Mouse (Mus musculus) neural tube, embryonic 12.5 days (tissue): Measurements from ENCODE around the gene Malrd1. TPM values are rescaled to one million over a fixed set of nuclear protein-coding genes. Genes with fewer than 3 reads are reported as not detected.

Source experiments
- ATAC-seq: fragments of 200-750 bp; cut with Nextera tagmentation; 2 replicates; pipeline ENCODE4 v1.8.0; 2017; ENCODE audit warnings: low read depth, mild to moderate bottlenecking, moderate TSS enrichment, moderate library complexity; ENCODE audit not compliant: low FRiP score
- H3K27ac ChIP-seq: fragments of 300-500 bp; sonication (generic); 2 replicates; pipeline ENCODE4 v1.5.1; 2016
- H3K27me3 ChIP-seq: fragments of 300-500 bp; sonication (generic); replicated peaks from 2 replicates; pipeline ENCODE4 v1.6.1; 2016; ENCODE audit warnings: mild to moderate bottlenecking
- H3K36me3 ChIP-seq: fragments of 300-500 bp; sonication (generic); 2 replicates; pipeline ENCODE4 v1.6.1; 2016; ENCODE audit warnings: mild to moderate bottlenecking
- H3K4me1 ChIP-seq: fragments of 300-500 bp; sonication (generic); 2 replicates; pipeline ENCODE4 v1.6.1; 2016
- H3K4me2 ChIP-seq: fragments of 300-500 bp; sonication (generic); replicated peaks from 2 replicates; pipeline ENCODE4 v1.6.1; 2016; ENCODE audit warnings: mild to moderate bottlenecking
- H3K4me3 ChIP-seq: fragments of 300-500 bp; sonication (generic); 2 replicates; pipeline ENCODE4 v1.5.1; 2016
- H3K9ac ChIP-seq: fragments of 300-500 bp; sonication (generic); 2 replicates; pipeline ENCODE4 v1.6.1; 2016; ENCODE audit warnings: mild to moderate bottlenecking
- H3K9me3 ChIP-seq: fragments of 300-500 bp; sonication (generic); 2 replicates; pipeline ENCODE4 v1.6.1; 2016; ENCODE audit warnings: mild to moderate bottlenecking
- WGBS: fragments of 180-500 bp; shearing (Covaris S2); methylation state at CpG from one replicate; pipeline ENCODE4 v1.1.7; 2016; 5-methylcytosine and 5-hydroxymethylcytosine counted together
- polyA plus RNA-seq: library from polyadenylated mRNA; unstranded; fragments of >200 nt; fragmentation: Nextera tagmentation; extraction: Ambion mirVana; gene quantifications from 2 replicates; pipeline ENCODE4 v1.2.1, GENCODE M21; 2016

Gene Malrd1
- polyA plus RNA-seq, 1 experiment from 2014 or later, result 0.03 TPM

GRCm38 (mm10) chr2:16110696-16111095 lies 584.4 kb downstream of the Malrd1 start:
- H3K9ac ChIP-seq, result no peak overlapping the region
- H3K9me3 ChIP-seq, result no peaks in the 10 kb centered on the region
- H3K27ac ChIP-seq, result no peak overlapping the region
- H3K4me1 ChIP-seq, result no peaks in the 10 kb centered on the region
- 59% methylated on average over 3 of the region's 3 CpGs for WGBS
- H3K27me3 ChIP-seq, result no peaks in the 10 kb centered on the region
- H3K4me2 ChIP-seq, result no peak overlapping the region
- no peaks in the 10 kb centered on the region for H3K36me3 ChIP-seq
- H3K4me3 ChIP-seq, result no peak overlapping the region
- no peak for ATAC-seq

- Histone ChIP-seq H3K4me2 (no peak overlapping the region), H3K36me3 (no peaks in the 10 kb centered on the region), H3K9me3 (no peaks in the 10 kb centered on the region), H3K27ac (no peak overlapping the region), H3K4me3 (no peak overlapping the region), H3K9ac (no peak overlapping the region), H3K4me1 (no peaks in the 10 kb centered on the region), H3K27me3 (no peaks in the 10 kb centered on the region)
- 75% methylated on average over 2 of the region's 2 CpGs for whole genome bisulfite sequencing
- ATAC-seq, result no peak
Observed at GRCm38 (mm10) chr2:16113333-16113732, 587.1 kb downstream of the Malrd1 start.

- ATAC-seq, result no peak
- H3K4me1 ChIP-seq, result no peaks in the 10 kb centered on the region
Observed at GRCm38 (mm10) chr2:16147999-16148398, 621.7 kb downstream of the Malrd1 start.

GRCm38 (mm10) chr2:16152623-16153022 lies 626.3 kb downstream of the Malrd1 start:
- no peak overlapping the region for H3K27ac ChIP-seq
- no peaks in the 10 kb centered on the region for H3K9me3 ChIP-seq
- H3K4me2 ChIP-seq, result no peak overlapping the region
- H3K4me1 ChIP-seq, result no peaks in the 10 kb centered on the region
- no peak overlapping the region for H3K9ac ChIP-seq
- no peak overlapping the region for H3K4me3 ChIP-seq
- no peak for ATAC-seq
- H3K36me3 ChIP-seq, result no peaks in the 10 kb centered on the region
- H3K27me3 ChIP-seq, result no peaks in the 10 kb centered on the region

More at GRCm38 (mm10) chr2:16147999-16148398, 621.7 kb downstream of the Malrd1 start:
- Histone ChIP-seq H3K9ac (no peak overlapping the region), H3K27ac (no peak overlapping the region), H3K4me2 (no peak overlapping the region), H3K9me3 (no peaks in the 10 kb centered on the region), H3K27me3 (no peaks in the 10 kb centered on the region), H3K4me3 (no peak overlapping the region), H3K36me3 (no peaks in the 10 kb centered on the region)
- 89% methylated on average over 1 of the region's 1 CpGs for WGBS

GRCm38 (mm10) chr2:16163246-16163989 lies 637.1 kb downstream of the Malrd1 start:
- WGBS, result 82% methylated on average over 5 of the region's 5 CpGs
- H3K27ac ChIP-seq, result no peak overlapping the region
- H3K36me3 ChIP-seq, result no peaks in the 10 kb centered on the region
- H3K27me3 ChIP-seq, result no peaks in the 10 kb centered on the region
- H3K9me3 ChIP-seq, result no peaks in the 10 kb centered on the region
- H3K4me2 ChIP-seq, result no peak overlapping the region
- H3K4me1 ChIP-seq, result no peaks in the 10 kb centered on the region
- H3K4me3 ChIP-seq, result no peak overlapping the region
- H3K9ac ChIP-seq, result no peak overlapping the region
- ATAC-seq, result no peak

GRCm38 (mm10) chr2:16168611-16169010 lies 642.3 kb downstream of the Malrd1 start:
- H3K27me3 ChIP-seq, result no peaks in the 10 kb centered on the region
- no peaks in the 10 kb centered on the region for H3K4me1 ChIP-seq
- no peaks in the 10 kb centered on the region for H3K36me3 ChIP-seq
- WGBS, result 82% methylated on average over 2 of the region's 2 CpGs
- no peak overlapping the region for H3K9ac ChIP-seq
- H3K9me3 ChIP-seq, result no peaks in the 10 kb centered on the region
- no peak for ATAC-seq
- no peak overlapping the region for H3K4me3 ChIP-seq
- H3K27ac ChIP-seq, result no peak overlapping the region
- H3K4me2 ChIP-seq, result no peak overlapping the region

- H3K27me3 ChIP-seq, result no peaks in the 10 kb centered on the region
- H3K27ac ChIP-seq, result no peak overlapping the region
- no peaks in the 10 kb centered on the region for H3K9me3 ChIP-seq
- no peak overlapping the region for H3K9ac ChIP-seq
- no peaks in the 10 kb centered on the region for H3K36me3 ChIP-seq
- no peak for ATAC-seq
- H3K4me1 ChIP-seq, result no peaks in the 10 kb centered on the region
- H3K4me2 ChIP-seq, result no peak overlapping the region
- no peak overlapping the region for H3K4me3 ChIP-seq
Observed at GRCm38 (mm10) chr2:16172086-16172485, 645.8 kb downstream of the Malrd1 start.

GRCm38 (mm10) chr2:16173355-16173754 lies 647.1 kb downstream of the Malrd1 start:
- 59% methylated on average over 2 of the region's 2 CpGs for WGBS
- Histone ChIP-seq H3K9me3 (no peaks in the 10 kb centered on the region), H3K27ac (no peak overlapping the region), H3K4me2 (no peak overlapping the region), H3K4me1 (no peaks in the 10 kb centered on the region), H3K9ac (no peak overlapping the region), H3K27me3 (no peaks in the 10 kb centered on the region), H3K4me3 (no peak overlapping the region), H3K36me3 (no peaks in the 10 kb centered on the region)
- no peak for ATAC-seq

- no peak overlapping the region for H3K4me3 ChIP-seq
- no peak overlapping the region for H3K27ac ChIP-seq
- WGBS, result 58% methylated on average over 2 of the region's 2 CpGs
- no peaks in the 10 kb centered on the region for H3K9me3 ChIP-seq
- H3K4me1 ChIP-seq, result no peaks in the 10 kb centered on the region
- no peaks in the 10 kb centered on the region for H3K27me3 ChIP-seq
- no peak overlapping the region for H3K4me2 ChIP-seq
- ATAC-seq, result no peak
- H3K36me3 ChIP-seq, result no peaks in the 10 kb centered on the region
- no peak overlapping the region for H3K9ac ChIP-seq
Observed at GRCm38 (mm10) chr2:16182140-16182539, 655.9 kb downstream of the Malrd1 start.

- Histone ChIP-seq H3K36me3 (no peaks in the 10 kb centered on the region), H3K9ac (no peak overlapping the region), H3K4me1 (no peaks in the 10 kb centered on the region), H3K4me3 (no peak overlapping the region), H3K27ac (no peak overlapping the region), H3K9me3 (no peaks in the 10 kb centered on the region), H3K27me3 (no peaks in the 10 kb centered on the region), H3K4me2 (no peak overlapping the region)
- no peak for ATAC-seq
- 90% methylated on average over 2 of the region's 2 CpGs for WGBS
Observed at GRCm38 (mm10) chr2:16183158-16183557, 656.9 kb downstream of the Malrd1 start.

GRCm38 (mm10) chr2:16210016-16210415 lies 683.7 kb downstream of the Malrd1 start:
- no peak for ATAC-seq
- no peaks in the 10 kb centered on the region for H3K9me3 ChIP-seq
- WGBS, result 74% methylated on average over 2 of the region's 2 CpGs
- H3K27me3 ChIP-seq, result no peaks in the 10 kb centered on the region
- H3K4me1 ChIP-seq, result no peaks in the 10 kb centered on the region
- H3K27ac ChIP-seq, result no peak overlapping the region
- H3K4me2 ChIP-seq, result no peak overlapping the region
- no peak overlapping the region for H3K4me3 ChIP-seq
- no peaks in the 10 kb centered on the region for H3K36me3 ChIP-seq
- H3K9ac ChIP-seq, result no peak overlapping the region

- Histone ChIP-seq H3K36me3 (no peaks in the 10 kb centered on the region), H3K27ac (no peak overlapping the region), H3K4me2 (no peak overlapping the region), H3K27me3 (no peaks in the 10 kb centered on the region), H3K4me1 (no peaks in the 10 kb centered on the region), H3K9me3 (no peaks in the 10 kb centered on the region), H3K4me3 (no peak overlapping the region), H3K9ac (no peak overlapping the region)
- no peak for ATAC-seq
Observed at GRCm38 (mm10) chr2:16212752-16213151, 686.5 kb downstream of the Malrd1 start.

- WGBS, result 90% methylated on average over 3 of the region's 3 CpGs
- Histone ChIP-seq H3K9me3 (no peaks in the 10 kb centered on the region), H3K27ac (no peak overlapping the region), H3K36me3 (no peaks in the 10 kb centered on the region), H3K27me3 (no peaks in the 10 kb centered on the region), H3K4me2 (no peak overlapping the region), H3K9ac (no peak overlapping the region), H3K4me1 (no peaks in the 10 kb centered on the region), H3K4me3 (no peak overlapping the region)
- ATAC-seq, result no peak
Observed at GRCm38 (mm10) chr2:16214111-16214510, 687.8 kb downstream of the Malrd1 start.
